Mouse (Mus musculus): ENCODE results near the gene Rnf157.

DNA sequence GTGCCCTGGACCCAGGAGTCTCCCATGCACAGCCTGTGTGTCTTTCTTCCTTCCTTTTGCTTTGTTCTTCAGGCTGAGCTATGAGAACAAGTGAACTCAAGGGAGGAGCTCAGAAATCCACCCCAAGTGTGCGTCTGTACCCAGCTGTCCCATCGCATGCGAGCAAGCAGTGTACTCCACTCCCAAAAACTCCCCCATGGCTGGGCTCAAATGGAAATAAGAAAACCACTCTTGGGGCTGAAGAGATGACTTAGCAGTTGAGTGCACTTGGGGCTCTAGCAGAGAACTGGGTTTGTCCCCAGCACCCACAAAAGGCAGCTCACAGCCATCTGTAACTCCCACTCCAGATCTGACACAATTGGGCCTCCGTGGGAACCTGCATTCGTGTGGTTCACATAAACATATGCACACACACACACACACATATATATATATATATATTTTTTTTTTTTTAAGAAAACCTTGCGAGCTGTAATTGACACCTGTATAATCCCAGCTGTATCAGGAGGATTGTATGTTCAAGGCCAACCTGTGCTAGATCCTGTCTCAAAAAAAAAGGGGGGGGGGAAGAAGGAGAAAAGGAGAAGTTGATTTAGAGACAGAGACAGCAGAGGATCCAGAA, 6.1 kb upstream of the Rnf157 start:
- TF ChIP-seq CTCF (IDR thresholded peaks at IDR 0.05; ENCODE audit: insufficient read depth, low read depth, low read length) (no peak), POLR2A (IDR thresholded peaks at IDR 0.05; ENCODE audit: insufficient read depth, low read depth, low read length) (no peak)

All from olfactory bulb, adult 2 months (tissue).